Comparison of ENCODE assay signal across 17 mouse cellular contexts in genomic region chr13:52510172-52510880, GRCm38 (mm10). TPM values are rescaled to one million over a fixed set of nuclear protein-coding genes. Genes with fewer than 3 reads are reported as not detected.
A peak's percentile ranks its signal among the peaks of the same experiment; 100 is the strongest.
DNase-seq lines count a peak whose midpoint lies in the region; ATAC-seq and TF ChIP-seq lines count a peak whose summit lies in the region.
"Had no signal": no experiment of that assay in that cellular context is flagged by ENCODE, and none has a peak within 500 bp of the region (broad histone marks: within the 10 kb centered on the region; RNA-seq: fewer than 3 reads in every experiment).

No protein-coding gene starts in this region.

- no peak for ATAC-seq in lung, postnatal 0 days
- ATAC-seq in cerebellum, adult (ENCODE audit: insufficient number of reproducible peaks, low FRiP score, low TSS enrichment), result peak; percentile 53; the same call in 1 of the 2 replicates
- ATAC-seq: forebrain, embryonic 15.5 days had no signal

- no peak for TF ChIP-seq POLR2A in lung, adult 2 months (IDR thresholded peaks at IDR 0.05; ENCODE audit: borderline replicate concordance, extremely low read depth, low read depth, low read length)

- no peaks in the 10 kb centered on the region for H3K4me1 ChIP-seq in lung, postnatal 0 days (ENCODE audit: insufficient read depth, low read depth, low read length)
- no peaks in the 10 kb centered on the region for H3K4me1 ChIP-seq in lung, adult 2 months (ENCODE audit: control insufficient read depth, insufficient read depth, low read length)
- H3K4me1 ChIP-seq: forebrain, embryonic 15.5 days; limb, embryonic 13.5 days had no signal

- H3K27me3 ChIP-seq in lung, postnatal 0 days (replicated peaks; ENCODE audit: insufficient read depth, low read length), result no peaks in the 10 kb centered on the region
- H3K27me3 ChIP-seq: forebrain, embryonic 15.5 days; limb, embryonic 13.5 days had no signal

- H3K4me2 ChIP-seq in lung, postnatal 0 days (replicated peaks; ENCODE audit: low read depth, low read length), result no peak overlapping the region
- H3K4me2 ChIP-seq: forebrain, embryonic 15.5 days; limb, embryonic 13.5 days had no signal

- no peak for TF ChIP-seq EP300 in lung, postnatal 0 days (IDR thresholded peaks at IDR 0.05)

- no peak for TF ChIP-seq CTCF in lung, postnatal 0 days (IDR thresholded peaks at IDR 0.05)
- TF ChIP-seq CTCF in lung, adult 2 months (IDR thresholded peaks at IDR 0.05; ENCODE audit: insufficient read depth, low read length), result no peak

- 45% methylated on average over 4 of the region's 4 CpGs for WGBS in lung, postnatal 0 days
- 55% methylated on average over 4 of the region's 4 CpGs for WGBS in lung, adult 2 months

- H3K4me3 ChIP-seq in lung, postnatal 0 days (ENCODE audit: low read depth, low read length), result no peak overlapping the region
- no peak overlapping the region for H3K4me3 ChIP-seq in lung, adult 2 months (replicated peaks; ENCODE audit: extremely low read depth, low read depth, low read length)
- H3K4me3 ChIP-seq: forebrain, embryonic 15.5 days; limb, embryonic 13.5 days had no signal

- peak; percentile 67 for DNase-seq in heart, adult 11 months
- no peak for DNase-seq in heart, adult 8-10 months (ENCODE audit: low spot score)
- peak; percentile 13 for DNase-seq in lung, postnatal 0 days (ENCODE audit: low spot score)
- no peak for DNase-seq in lung, adult 2 months
- DNase-seq in cerebellum, postnatal 10 days, result peak; percentile 82
- no peak for DNase-seq in urinary bladder, postnatal 25 days (ENCODE audit: low spot score)
- DNase-seq in yolk sac, embryonic 10.5 days (ENCODE audit: low spot score), result no peak
- DNase-seq: adrenal gland, postnatal 14 days; embryo, embryonic 11 days; layer of hippocampus, adult 9-11 months; midbrain, embryonic 14.5 days; thymus, adult 18-20 months had no signal

- H3K9ac ChIP-seq in lung, postnatal 0 days (replicated peaks; ENCODE audit: low read depth), result no peak overlapping the region
- H3K9ac ChIP-seq: forebrain, embryonic 15.5 days; limb, embryonic 13.5 days; liver, embryonic 14.5 days had no signal

- H3K9me3 ChIP-seq in lung, postnatal 0 days (ENCODE audit: low read length), result no peaks in the 10 kb centered on the region
- H3K9me3 ChIP-seq: forebrain, embryonic 15.5 days; limb, embryonic 13.5 days had no signal

- H3K36me3 ChIP-seq in lung, postnatal 0 days (ENCODE audit: insufficient read depth, low read length), result no peaks in the 10 kb centered on the region
- H3K36me3 ChIP-seq: forebrain, embryonic 15.5 days; limb, embryonic 13.5 days had no signal

- H3K27ac ChIP-seq in lung, postnatal 0 days (ENCODE audit: low read length), result no peak overlapping the region
- H3K27ac ChIP-seq: forebrain, embryonic 15.5 days; kidney, postnatal 0 days; limb, embryonic 13.5 days; liver, embryonic 14.5 days had no signal

RNA-seq across cellular contexts. Expression of gene Diras2, which starts 20.8 kb away (rescaled TPM):
- total RNA-seq in heart, adult 8-10 months (2022), result under 1 TPM; 0.13 to 0.31 (median 0.21) TPM
- polyA plus RNA-seq in lung, postnatal 0 days (2015; fragmentation: Nextera tagmentation; extraction: Ambion mirVana), result 0.31 TPM in 2 replicates
- 4.0 and 4.3 TPM in 2 replicates for polyA plus RNA-seq in lung, adult 2 months (2012; rRNA removed)

Comparison
In these comparisons a context has a peak if more than half of its experiments do, and no peak if none do; other contexts are left out.
1. DNase-seq: peak in heart, adult 11 months (single experiment), lung, postnatal 0 days (single experiment) and cerebellum, postnatal 10 days (2 of 2); none in heart, adult 8-10 months (single experiment), lung, adult 2 months (single experiment), urinary bladder, postnatal 25 days (single experiment) and yolk sac, embryonic 10.5 days (single experiment).